Mouse (Mus musculus) lung, adult 18-20 months (tissue): ENCODE measurements at regions not wholly inside any gene's neighbourhood (a gene's known extent, or its start where the extent isn't known, plus 50 kb on each side); places are given as distances from the start of the nearest gene placed in this dataset.

ENCODE experiments used
- DNase-seq, 2 experiments: peaks; one replicate each; pipeline ENCODE4 v3.0.0; 2022; ENCODE audit warnings: mixed read lengths in 2 of 2

GRCm38 (mm10) chr5:111789904-111790303 is 56.2 kb downstream of the Gm26897 start:
- no peak for DNase-seq

GRCm38 (mm10) chr5:111790527-111790926 is 56.8 kb downstream of the Gm26897 start:
- peak in 1 of 2 experiments; percentile 30 for DNase-seq

GRCm38 (mm10) chr5:111791089-111791561 is 57.4 kb downstream of the Gm26897 start:
- no peak for DNase-seq

GRCm38 (mm10) chr5:111792746-111793145 is 59.0 kb downstream of the Gm26897 start:
- no peak for DNase-seq

- no peak for DNase-seq
Observed at GRCm38 (mm10) chr5:111793178-111793577, 59.5 kb downstream of the Gm26897 start.

GRCm38 (mm10) chr5:111796889-111797288 is 63.2 kb downstream of the Gm26897 start:
- no peak for DNase-seq

GRCm38 (mm10) chr5:111799700-111800311 is 66.1 kb downstream of the Gm26897 start:
- DNase-seq = peak; percentile 69 to 79

GRCm38 (mm10) chr5:111800511-111800910 is 66.8 kb downstream of the Gm26897 start:
- DNase-seq = no peak

- DNase-seq = no peak
Observed at GRCm38 (mm10) chr5:111801051-111801450, 67.3 kb downstream of the Gm26897 start.

GRCm38 (mm10) chr5:111804542-111804941 is 70.8 kb downstream of the Gm26897 start:
- DNase-seq = no peak

GRCm38 (mm10) chr5:111805150-111805549 is 71.4 kb downstream of the Gm26897 start:
- no peak for DNase-seq

GRCm38 (mm10) chr5:111805761-111806191 is 72.1 kb downstream of the Gm26897 start:
- DNase-seq = no peak

- DNase-seq = no peak
Observed at GRCm38 (mm10) chr5:111810079-111810808, 76.5 kb downstream of the Gm26897 start.

- no peak for DNase-seq
Observed at GRCm38 (mm10) chr5:111812581-111812980, 78.9 kb downstream of the Gm26897 start.

GRCm38 (mm10) chr5:111813090-111813753 is 79.5 kb downstream of the Gm26897 start:
- no peak for DNase-seq

- DNase-seq = no peak
Observed at GRCm38 (mm10) chr5:111814893-111815760, 81.4 kb downstream of the Gm26897 start.

- DNase-seq = no peak
Observed at GRCm38 (mm10) chr5:111820963-111821362, 87.2 kb downstream of the Gm26897 start.

- no peak for DNase-seq
Observed at GRCm38 (mm10) chr5:111822882-111823281, 89.2 kb downstream of the Gm26897 start.

GRCm38 (mm10) chr5:111823420-111823819 is 89.7 kb downstream of the Gm26897 start:
- peak in 1 of 2 experiments; percentile 13 for DNase-seq

- no peak for DNase-seq
Observed at GRCm38 (mm10) chr5:111823842-111824241, 90.1 kb downstream of the Gm26897 start.

- peak; percentile 18 to 35 for DNase-seq
Observed at GRCm38 (mm10) chr5:111824600-111825130, 90.9 kb downstream of the Gm26897 start.

GRCm38 (mm10) chr5:111829891-111830290 is 96.2 kb downstream of the Gm26897 start:
- DNase-seq = no peak
